Mouse (Mus musculus) intestine, embryonic 16.5 days (tissue): ENCODE results near the gene Rnf38. TPM values are rescaled to one million over a fixed set of nuclear protein-coding genes. Genes with fewer than 3 reads are reported as not detected.

Source experiments
- ATAC-seq: fragments of 200-750 bp; cut with Nextera tagmentation; 2 replicates; pipeline ENCODE4 v1.8.0; 2017; ENCODE audit warnings: moderate TSS enrichment, moderate library complexity
- H3K27ac ChIP-seq: fragments of 300-500 bp; sonication (generic); 2 replicates; pipeline ENCODE4 v1.5.1; 2014; ENCODE audit warnings: mild to moderate bottlenecking, low read length
- H3K27me3 ChIP-seq: fragments of 300-500 bp; sonication (generic); replicated peaks from 2 replicates; pipeline ENCODE4 v1.6.1; 2014; ENCODE audit warnings: low read length, control low read depth, mixed read lengths; ENCODE audit not compliant: control insufficient read depth, insufficient read depth
- H3K36me3 ChIP-seq: fragments of 300-500 bp; sonication (generic); 2 replicates; pipeline ENCODE4 v1.6.1; 2014; ENCODE audit warnings: low read length, control low read depth; ENCODE audit not compliant: control insufficient read depth, insufficient read depth
- H3K4me1 ChIP-seq: fragments of 300-500 bp; sonication (generic); 2 replicates; pipeline ENCODE4 v1.6.1; 2014; ENCODE audit warnings: low read length, control low read depth, mixed read lengths; ENCODE audit not compliant: control insufficient read depth, insufficient read depth
- H3K4me2 ChIP-seq: fragments of 300-500 bp; sonication (generic); 2 replicates; pipeline ENCODE4 v1.6.1; 2014; ENCODE audit warnings: low read depth, low read length, control low read depth
- H3K4me3 ChIP-seq: fragments of 300-500 bp; sonication (generic); 2 replicates; pipeline ENCODE4 v1.5.1; 2014; ENCODE audit warnings: mild to moderate bottlenecking, low read length
- H3K9ac ChIP-seq: fragments of 300-500 bp; sonication (generic); 2 replicates; pipeline ENCODE4 v1.6.1; 2014; ENCODE audit warnings: low read depth, low read length
- H3K9me3 ChIP-seq: fragments of 300-500 bp; sonication (generic); 2 replicates; pipeline ENCODE4 v1.6.1; 2016; ENCODE audit warnings: low read length, control low read depth; ENCODE audit not compliant: control insufficient read depth
- WGBS: fragments of 180-500 bp; shearing (Covaris S2); extraction: QIAGEN DNeasy Blood & Tissue Kit; methylation state at CpG from one replicate; pipeline ENCODE4 v1.1.7; 2014; 5-methylcytosine and 5-hydroxymethylcytosine counted together
- microRNA-seq: library from miRNA; unstranded; fragments of <30 nt; microRNA quantifications from one replicate; pipeline ENCODE4, GENCODE M21; 2016
- polyA plus RNA-seq: library from polyadenylated mRNA; unstranded; fragments of >200 nt; fragmentation: Nextera tagmentation; extraction: Ambion mirVana; gene quantifications from 2 replicates; pipeline ENCODE4 v1.2.1, GENCODE M21; 2015

The Rnf38 gene
- polyA plus RNA-seq, 1 experiment from 2014 or later = 10.3 TPM

GRCm38 (mm10) chr4:44092359-44092758 lies 141.2 kb downstream of the Rnf38 start:
- Histone ChIP-seq H3K27ac (no peak overlapping the region), H3K36me3 (no peaks in the 10 kb centered on the region), H3K27me3 (no peaks in the 10 kb centered on the region), H3K9ac (no peak overlapping the region), H3K4me3 (no peak overlapping the region), H3K9me3 (no peaks in the 10 kb centered on the region), H3K4me1 (no peaks in the 10 kb centered on the region), H3K4me2 (no peak overlapping the region)
- ATAC-seq = no peak
- WGBS = 80% methylated on average over 11 of the region's 11 CpGs

- Histone ChIP-seq H3K27me3 (no peaks in the 10 kb centered on the region), H3K36me3 (no peaks in the 10 kb centered on the region), H3K9me3 (no peaks in the 10 kb centered on the region), H3K9ac (no peak overlapping the region), H3K4me1 (0 out of 2 replicates have a peak, but pooled peaks cover 3% of the 10 kb centered on the region), H3K27ac (no peak overlapping the region), H3K4me2 (no peak overlapping the region), H3K4me3 (no peak overlapping the region)
- ATAC-seq = no peak
- WGBS = 94% methylated on average over 3 of the region's 3 CpGs
These were observed 148.0 kb downstream of the Rnf38 start for GRCm38 (mm10) chr4:44085566-44085965.

DNA sequence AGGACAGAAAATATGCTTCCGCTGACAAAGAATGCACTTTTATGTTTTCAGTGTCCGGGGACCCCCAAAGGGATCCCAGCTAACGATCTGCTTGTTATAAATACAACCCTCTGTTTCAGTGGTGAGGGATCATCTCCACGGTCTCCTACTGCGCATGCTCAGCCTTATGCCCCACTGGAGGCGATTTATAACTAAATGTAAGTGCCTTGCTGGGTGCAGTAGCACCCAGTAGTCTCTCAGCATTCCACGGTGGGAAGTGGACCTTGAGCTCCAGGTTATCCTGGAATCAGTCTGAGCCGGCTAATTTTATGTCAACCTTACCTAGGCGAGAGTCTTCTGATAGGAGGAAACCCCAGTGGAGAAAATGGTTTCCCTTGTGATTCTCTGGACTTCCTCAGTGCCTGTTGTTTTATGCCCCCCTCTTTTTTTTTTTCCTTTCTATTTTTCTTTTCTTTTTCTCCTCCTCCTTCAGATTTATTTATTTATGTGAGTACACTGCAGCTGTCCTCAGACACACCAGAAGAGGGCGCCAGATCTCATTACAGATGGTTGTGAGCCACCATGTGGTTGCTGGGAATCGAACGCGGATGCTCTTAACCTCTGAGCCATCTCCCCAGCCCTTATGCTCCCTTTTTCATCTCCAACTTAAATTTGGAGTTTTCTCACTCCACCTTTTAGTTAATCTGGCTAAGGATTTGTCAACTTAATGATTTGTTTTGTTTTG lies 148.8 kb downstream of the Rnf38 start:
- WGBS = 69% methylated on average over 13 of the region's 13 CpGs
- H3K4me2 ChIP-seq = peak overlapping the region; percentile 43
- ATAC-seq = peak; percentile 79
- H3K4me1 ChIP-seq = 0 out of 2 replicates have a peak, but pooled peaks cover 3% of the 10 kb centered on the region
- no peaks in the 10 kb centered on the region for H3K27me3 ChIP-seq
- peak overlapping the region; percentile 30; the same call in 1 of the 2 replicates for H3K9ac ChIP-seq
- peak overlapping the region; percentile 9 for H3K4me3 ChIP-seq
- H3K27ac ChIP-seq = peak overlapping the region; percentile 13; the same call in 1 of the 2 replicates
- no peaks in the 10 kb centered on the region for H3K9me3 ChIP-seq
- H3K36me3 ChIP-seq = no peaks in the 10 kb centered on the region

DNA sequence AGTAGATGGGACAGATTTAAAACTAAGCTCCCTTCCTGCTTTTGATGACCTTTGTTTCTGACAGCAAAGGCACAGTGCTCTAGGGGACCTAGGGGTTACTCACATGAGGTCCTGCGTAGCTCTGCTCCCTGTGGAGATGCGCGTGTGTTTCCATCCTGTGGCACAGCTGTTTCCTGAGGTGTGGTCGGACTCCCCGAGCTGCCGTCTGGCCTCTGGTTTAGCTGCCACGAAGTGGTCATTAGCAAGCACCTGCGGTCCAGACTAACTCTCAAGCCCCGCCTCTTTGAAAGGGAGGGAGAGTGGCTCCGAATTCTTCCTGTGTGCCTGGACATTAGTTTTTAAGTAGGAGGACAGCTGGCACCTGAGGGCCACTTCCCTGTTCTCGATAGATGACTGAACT lies 149.6 kb downstream of the Rnf38 start, which contains the start of gene Gne:
Gene Gne (minus strand): TSS at position 233 of the 400 bp plus-strand sequence.
- Histone ChIP-seq H3K36me3 (no peaks in the 10 kb centered on the region), H3K4me1 (0 out of 2 replicates have a peak, but pooled peaks cover 3% of the 10 kb centered on the region), H3K9ac (peak within 1 kb of the TSS; percentile 34; the same call in 1 of the 2 replicates), H3K4me2 (peak within 1 kb of the TSS; percentile 43), H3K27me3 (no peaks in the 10 kb centered on the region), H3K4me3 (peak within 1 kb of the TSS; percentile 9), H3K9me3 (no peaks in the 10 kb centered on the region), H3K27ac (peak within 1 kb of the TSS; percentile 13; the same call in 1 of the 2 replicates)
- 12% methylated on average over 11 of the region's 11 CpGs for WGBS
- peak; percentile 66; the same call in 1 of the 2 replicates for ATAC-seq

DNA sequence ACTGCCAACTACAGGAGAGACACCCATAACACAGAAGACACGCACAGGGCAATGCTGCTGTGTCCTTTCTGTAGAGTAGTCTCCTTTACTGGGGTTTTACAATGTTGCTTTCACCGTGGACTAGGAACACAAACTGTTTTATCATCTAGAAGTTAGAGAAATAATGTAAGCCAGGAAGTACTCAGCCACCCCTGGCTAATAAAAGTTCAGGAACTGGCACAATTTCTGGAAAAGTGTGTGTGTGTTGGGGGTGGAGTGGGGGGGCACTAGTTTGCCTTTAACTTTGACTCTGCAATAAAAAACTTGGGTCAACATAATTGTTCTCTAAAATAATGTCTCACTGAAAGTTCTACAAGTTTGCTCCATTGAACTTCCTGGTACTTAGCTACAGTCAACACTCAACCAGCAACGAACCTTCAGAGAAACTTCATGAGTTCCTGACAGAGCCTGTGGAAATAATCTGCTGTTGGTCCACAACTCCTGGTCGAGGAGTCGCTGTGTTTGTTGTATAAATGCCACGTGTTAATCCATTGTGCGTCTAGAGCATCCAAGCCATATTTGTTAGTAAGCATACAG lies 155.1 kb downstream of the Rnf38 start:
- H3K9me3 ChIP-seq = no peaks in the 10 kb centered on the region
- H3K27ac ChIP-seq = peak overlapping the region; percentile 61; the same call in 1 of the 2 replicates
- H3K27me3 ChIP-seq = no peaks in the 10 kb centered on the region
- ATAC-seq = peak; percentile 59; the same call in 1 of the 2 replicates
- no peak overlapping the region for H3K4me3 ChIP-seq
- 66% methylated on average over 7 of the region's 7 CpGs for WGBS
- H3K4me1 ChIP-seq = no peaks in the 10 kb centered on the region
- H3K4me2 ChIP-seq = no peak overlapping the region
- no peaks in the 10 kb centered on the region for H3K36me3 ChIP-seq
- no peak overlapping the region for H3K9ac ChIP-seq

Small RNAs within 50 kb of the gene (microRNA-seq; reads per million reads assigned to microRNA genes)
- gene Mir5106 = not detected

Other genes starting within 250 kb of the Rnf38 start
- gene Clta, start 229.3 kb downstream of the Rnf38 start, polyA plus RNA-seq = 241 and 256 TPM in 2 replicates
- gene Gne, start 149.6 kb downstream of the Rnf38 start, polyA plus RNA-seq = 50.4 and 57.2 TPM in 2 replicates
- 33.1 and 36.7 TPM in 2 replicates for gene Melk, start 67.1 kb upstream of the Rnf38 start, polyA plus RNA-seq